Mouse (Mus musculus) stomach, postnatal 0 days (tissue): Measurements from ENCODE around the gene Gm17019. TPM values are rescaled to one million over a fixed set of nuclear protein-coding genes. Genes with fewer than 3 reads are reported as not detected.
A peak's percentile ranks its signal among the peaks of the same experiment; 100 is the strongest.
"Not testable (repeated sequence)": the region's sequence is repeated elsewhere in the genome, so short reads cannot be mapped to it uniquely, and the experiment has no call there.

Experiments used
- ATAC-seq: fragments of 200-750 bp; cut with Nextera tagmentation; 2 replicates; pipeline ENCODE4 v1.8.0; 2017; ENCODE audit not compliant: low FRiP score, low TSS enrichment
- DNase-seq: peaks from one replicate; pipeline ENCODE4 v3.0.0-alpha.2; 2016; ENCODE audit warnings: low spot score
- H3K27ac ChIP-seq: fragments of 300-500 bp; sonication (generic); replicated peaks from 2 replicates; pipeline ENCODE4 v1.5.1; 2014; ENCODE audit warnings: mild to moderate bottlenecking, control low read depth
- H3K27me3 ChIP-seq: fragments of 300-500 bp; sonication (generic); 2 replicates; pipeline ENCODE4 v1.6.1; 2014; ENCODE audit warnings: low read length; ENCODE audit not compliant: control insufficient read depth, insufficient read depth
- H3K36me3 ChIP-seq: fragments of 300-500 bp; sonication (generic); 2 replicates; pipeline ENCODE4 v1.6.1; 2014; ENCODE audit warnings: low read length, mixed read lengths; ENCODE audit not compliant: control insufficient read depth, insufficient read depth
- H3K4me1 ChIP-seq: fragments of 300-500 bp; sonication (generic); replicated peaks from 2 replicates; pipeline ENCODE4 v1.6.1; 2014; ENCODE audit warnings: antibody characterized with exemption; ENCODE audit not compliant: control insufficient read depth, insufficient read depth
- H3K4me2 ChIP-seq: fragments of 300-500 bp; sonication (generic); replicated peaks from 2 replicates; pipeline ENCODE4 v1.6.1; 2014; ENCODE audit warnings: low read depth, mild to moderate bottlenecking, control low read depth, moderate library complexity
- H3K4me3 ChIP-seq: fragments of 300-500 bp; sonication (generic); 2 replicates; pipeline ENCODE4 v1.5.1; 2014; ENCODE audit warnings: low read depth, low read length, control low read depth
- H3K9ac ChIP-seq: fragments of 300-500 bp; sonication (generic); 2 replicates; pipeline ENCODE4 v1.6.1; 2014; ENCODE audit warnings: mild to moderate bottlenecking, low read length, control low read depth, mixed read lengths
- H3K9me3 ChIP-seq: fragments of 300-500 bp; sonication (generic); 2 replicates; pipeline ENCODE4 v1.6.1; 2016; ENCODE audit warnings: low read length; ENCODE audit not compliant: control insufficient read depth
- WGBS: fragments of 180-500 bp; shearing (Covaris S2); extraction: QIAGEN DNeasy Blood & Tissue Kit; methylation state at CpG from one replicate; pipeline ENCODE4 v1.1.7; 2014; 5-methylcytosine and 5-hydroxymethylcytosine counted together
- polyA plus RNA-seq: library from polyadenylated mRNA; unstranded; fragments of >200 nt; fragmentation: Nextera tagmentation; extraction: Ambion mirVana; gene quantifications from 2 replicates; pipeline ENCODE4 v1.2.1, GENCODE M21; 2015

Gene Gm17019
- polyA plus RNA-seq, 1 experiment from 2014 or later, result not detected

DNA sequence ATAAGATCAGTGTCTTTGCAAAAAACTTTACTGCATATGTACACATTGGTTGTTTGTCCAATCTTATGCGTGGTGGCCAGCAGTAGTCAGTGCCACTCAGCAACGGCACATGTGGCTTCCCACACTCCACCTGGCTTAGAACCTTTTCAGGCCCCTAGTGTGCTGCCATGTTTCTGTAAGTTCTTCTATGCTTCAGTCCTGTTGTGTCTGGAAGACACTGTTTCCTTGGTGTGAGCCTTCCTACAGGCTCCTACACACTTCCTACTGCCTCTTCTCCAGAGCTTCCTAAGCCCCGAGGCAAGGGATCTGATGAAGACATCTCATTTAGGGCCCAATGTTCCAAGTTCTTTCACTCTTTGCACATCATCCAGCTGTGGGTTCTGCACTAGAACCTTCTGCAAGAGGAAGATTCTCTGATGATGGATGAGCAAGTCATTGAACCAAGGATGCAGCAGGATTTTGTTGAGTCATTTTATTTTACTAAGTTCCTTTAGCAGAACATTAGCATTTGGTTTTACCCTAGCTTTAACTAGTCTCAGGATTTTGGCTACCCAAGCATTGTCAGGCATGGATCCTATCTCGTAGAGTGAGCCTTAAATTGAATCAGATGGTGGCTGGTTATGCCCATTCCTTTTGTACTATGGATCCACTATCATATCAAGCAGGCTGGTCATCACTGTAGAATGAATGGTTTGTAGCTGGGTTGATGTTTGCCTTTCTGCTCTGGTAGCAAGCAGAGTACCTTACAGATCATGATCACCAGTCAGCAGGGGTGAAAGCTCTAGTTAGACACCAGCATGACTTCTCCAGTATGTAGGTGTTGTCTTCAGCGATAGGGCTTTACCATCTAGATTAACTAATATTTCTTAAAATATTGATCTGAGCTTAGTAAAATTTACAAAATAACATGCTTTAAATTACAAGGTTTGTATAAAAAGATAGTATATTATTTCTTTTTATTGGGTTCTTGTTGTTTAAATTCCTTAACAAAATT is 27.9 kb downstream of the Gm17019 start:
- H3K36me3 ChIP-seq, H3K4me3 ChIP-seq, H3K27ac ChIP-seq, H3K4me1 ChIP-seq, H3K9me3 ChIP-seq, H3K27me3 ChIP-seq, DNase-seq, H3K4me2 ChIP-seq, H3K9ac ChIP-seq: not testable (repeated sequence)
- ATAC-seq, result peak; percentile 85
- 71% methylated on average over 5 of the region's 5 CpGs for WGBS

DNA sequence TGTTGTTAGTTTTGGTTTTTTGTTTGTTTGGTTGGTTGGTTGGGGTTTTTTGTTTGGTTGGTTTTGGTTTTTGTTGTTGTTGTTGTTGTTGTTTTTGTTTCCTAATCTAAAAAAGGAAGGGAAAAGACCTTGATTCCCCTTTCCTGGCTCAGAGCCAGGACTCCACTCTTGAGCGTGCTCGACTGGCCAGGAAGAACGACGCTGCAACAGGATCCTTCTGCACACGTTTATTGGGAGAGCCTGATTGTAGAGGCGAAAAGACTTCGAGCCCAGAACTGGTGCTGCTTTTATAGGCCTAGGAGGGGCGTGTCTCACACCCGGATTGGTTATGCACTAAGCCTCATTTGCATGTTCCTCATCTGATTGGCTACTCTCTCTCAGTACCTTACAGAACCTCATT is 34.7 kb downstream of the Gm17019 start:
- not testable (repeated sequence) for H3K36me3 ChIP-seq, H3K27me3 ChIP-seq, H3K4me3 ChIP-seq, H3K4me2 ChIP-seq, DNase-seq, H3K9ac ChIP-seq, H3K9me3 ChIP-seq, H3K27ac ChIP-seq, H3K4me1 ChIP-seq, ATAC-seq
- WGBS, result 81% methylated on average over 9 of the region's 9 CpGs

DNA sequence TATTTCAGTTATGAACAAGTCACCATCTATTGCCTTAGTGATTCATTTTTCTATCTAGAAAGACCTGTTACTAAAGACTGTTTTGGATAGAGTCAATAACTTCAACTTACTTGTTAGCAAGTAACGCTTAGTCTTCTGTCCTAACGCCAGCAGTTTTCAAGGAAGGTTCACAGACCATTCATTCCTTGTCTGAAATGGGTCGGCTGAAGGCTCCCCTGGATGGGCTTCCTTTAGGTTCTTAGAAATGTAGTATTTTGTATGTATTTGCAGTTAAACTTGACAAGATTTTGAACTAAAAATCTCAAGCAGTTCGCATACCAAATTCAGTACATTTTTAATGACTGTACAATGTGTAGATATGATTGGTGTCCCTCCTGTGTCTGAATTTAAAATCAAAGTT is 35.2 kb downstream of the Gm17019 start:
- 77% methylated on average over 4 of the region's 4 CpGs for WGBS
- H3K27me3 ChIP-seq, ATAC-seq, H3K9ac ChIP-seq, H3K9me3 ChIP-seq, H3K27ac ChIP-seq, H3K4me1 ChIP-seq, H3K4me2 ChIP-seq, H3K4me3 ChIP-seq, H3K36me3 ChIP-seq: not testable (repeated sequence)
- peak; percentile 12 for DNase-seq

DNA sequence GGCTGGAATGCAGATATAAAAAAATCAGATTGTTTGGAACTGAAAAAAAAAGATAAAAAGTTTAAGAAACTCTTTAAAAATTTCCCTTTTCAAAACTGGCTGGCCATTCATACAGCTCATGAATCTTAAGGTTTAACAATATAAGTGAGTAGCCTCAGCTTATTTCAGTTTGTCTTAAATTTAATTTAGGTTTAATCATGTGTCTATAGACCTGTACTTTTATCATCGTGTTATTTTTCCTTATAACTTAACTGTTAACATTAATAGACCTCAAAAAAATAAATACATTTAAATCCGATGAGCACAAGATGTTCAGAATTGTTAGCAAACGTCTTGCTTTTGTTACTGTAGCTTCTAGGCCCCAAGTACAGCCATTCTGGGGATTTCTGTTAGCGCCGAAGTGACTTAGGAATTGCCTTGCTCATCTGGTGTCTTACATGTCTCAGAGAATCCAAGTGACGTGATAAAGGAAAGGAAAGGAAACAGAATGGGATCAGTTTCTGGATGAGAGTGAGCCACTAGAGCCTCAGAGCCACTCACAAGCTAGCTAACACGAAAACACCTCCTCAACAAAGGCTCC is 36.0 kb downstream of the Gm17019 start:
- H3K4me1 ChIP-seq, DNase-seq, H3K4me3 ChIP-seq, H3K4me2 ChIP-seq, H3K9me3 ChIP-seq, H3K36me3 ChIP-seq, H3K27me3 ChIP-seq, H3K27ac ChIP-seq, H3K9ac ChIP-seq: not testable (repeated sequence)
- ATAC-seq, result 0 out of 2 replicates have a peak, but pooled peaks have one; percentile 38
- 75% methylated on average over 6 of the region's 7 CpGs for WGBS

DNA sequence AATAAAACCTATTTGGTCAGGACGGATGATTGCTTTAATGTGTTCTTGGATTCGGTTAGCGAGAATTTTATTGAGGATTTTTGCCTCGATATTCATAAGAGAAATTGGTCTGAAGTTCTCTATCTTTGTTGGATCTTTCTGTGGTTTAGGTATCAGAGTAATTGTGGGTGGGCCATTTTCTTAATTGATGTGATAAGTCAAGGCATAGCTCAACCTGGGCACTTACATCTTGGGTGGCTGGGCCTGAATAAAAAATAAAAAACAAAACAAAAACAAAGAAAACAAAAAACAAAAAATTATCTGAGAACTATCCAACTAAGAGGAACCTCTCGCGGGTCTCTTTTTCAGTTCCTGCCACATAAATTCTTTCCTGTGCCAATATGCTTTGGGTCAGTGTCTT is 38.7 kb downstream of the Gm17019 start:
- not testable (repeated sequence) for H3K27me3 ChIP-seq, H3K36me3 ChIP-seq, DNase-seq, H3K9ac ChIP-seq, H3K4me2 ChIP-seq, H3K4me3 ChIP-seq, H3K4me1 ChIP-seq, H3K27ac ChIP-seq, H3K9me3 ChIP-seq
- peak; percentile 74 for ATAC-seq
- 79% methylated on average over 6 of the region's 6 CpGs for WGBS

DNA sequence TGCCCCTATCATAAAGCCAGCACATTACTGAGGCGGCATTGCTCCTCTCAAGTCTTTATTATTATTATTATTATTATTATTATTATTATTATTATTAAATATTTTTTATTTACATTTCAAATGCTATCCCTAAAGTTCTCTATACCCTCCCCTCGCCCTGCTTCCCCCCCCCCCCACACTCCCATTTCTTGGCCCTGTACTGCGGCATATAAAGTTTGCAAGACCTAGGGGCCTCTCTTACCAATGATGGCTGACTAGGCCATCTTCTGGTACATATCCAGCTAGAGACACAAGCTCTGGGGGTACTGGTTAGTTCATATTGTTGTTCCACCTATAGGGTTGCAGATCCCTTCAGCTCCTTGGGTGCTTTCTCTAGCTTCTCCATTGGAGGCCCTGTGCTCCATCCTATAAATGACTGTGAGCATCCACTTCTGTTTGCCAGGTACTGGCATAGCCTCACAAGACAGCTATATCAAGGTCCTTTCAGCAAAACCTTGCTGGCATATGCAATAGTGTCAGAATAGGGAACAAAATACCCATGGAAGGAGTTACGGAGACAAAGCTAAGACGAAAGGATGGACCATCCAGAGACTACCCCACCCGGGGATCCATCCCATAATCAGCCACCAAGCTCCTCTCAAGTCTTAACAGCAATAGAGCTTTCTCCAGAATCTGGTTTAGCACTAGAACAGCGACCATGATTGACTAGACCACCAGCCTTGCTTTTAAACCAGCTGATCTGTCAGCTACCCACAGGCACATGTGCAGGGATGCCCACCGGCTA is 42.2 kb downstream of the Gm17019 start:
- WGBS, result 76% methylated on average over 7 of the region's 8 CpGs

More for the DNA sequence above, 42.2 kb downstream of the Gm17019 start:
- H3K27me3 ChIP-seq, H3K9ac ChIP-seq, H3K27ac ChIP-seq, H3K4me3 ChIP-seq, H3K4me1 ChIP-seq, H3K4me2 ChIP-seq, H3K9me3 ChIP-seq, DNase-seq, H3K36me3 ChIP-seq: not testable (repeated sequence)
- ATAC-seq, result peak; percentile 63; the same call in 1 of the 2 replicates
